Mouse (Mus musculus) CH12.LX (cell line): ENCODE data around the gene Btbd2. TPM values are rescaled to one million over a fixed set of nuclear protein-coding genes. Genes with fewer than 3 reads are reported as not detected.

ENCODE experiments used
- DNase-seq: peaks from one replicate; pipeline ENCODE4 v3.0.0-alpha.2; 2013; ENCODE audit errors: extremely low read depth
- H3K27ac ChIP-seq: 2 replicates; pipeline ENCODE4 v1.5.1; 2012; ENCODE audit warnings: low read depth, mild to moderate bottlenecking, control low read depth, moderate library complexity; ENCODE audit not compliant: insufficient read depth
- H3K27me3 ChIP-seq: replicated peaks from 2 replicates; pipeline ENCODE3; 2012; ENCODE audit warnings: inconsistent platforms
- H3K36me3 ChIP-seq, 2 experiments: replicated peaks in 1 of 2; 2 replicates each; pipeline versions ENCODE3 to v1.6.1; 2012; ENCODE audit warnings: inconsistent platforms in 1 of 2, low read length in 1 of 2, mild to moderate bottlenecking in 1 of 2, mixed read lengths in 1 of 2, moderate library complexity in 1 of 2; ENCODE audit not compliant: control insufficient read depth in 1 of 2, insufficient read depth in 1 of 2
- H3K4me1 ChIP-seq, 2 experiments: 2 replicates each; pipeline ENCODE4 v1.6.1; 2012; ENCODE audit warnings: inconsistent platforms in 1 of 2, moderate library complexity in 1 of 2; ENCODE audit not compliant: insufficient read depth in 2 of 2, control insufficient read depth in 1 of 2
- H3K4me2 ChIP-seq: 2 replicates; pipeline ENCODE4 v1.6.1; 2012; ENCODE audit warnings: low read depth, mild to moderate bottlenecking, control low read depth; ENCODE audit not compliant: poor library complexity, insufficient read depth, severe bottlenecking
- H3K4me3 ChIP-seq, 3 experiments: fragments of 150-350 bp in 1 of 3; sonication (generic) in 1 of 3; replicated peaks in 1 of 3; 2 replicates each; pipeline versions ENCODE3 to v1.5.1; 2011 to 2012; ENCODE audit warnings: low read depth in 2 of 3, low read length in 2 of 3, mild to moderate bottlenecking in 2 of 3, moderate library complexity in 2 of 3, control low read depth in 1 of 3, improper control_type of control experiment in 1 of 3, inconsistent platforms in 1 of 3, mixed read lengths in 1 of 3; ENCODE audit not compliant: poor library complexity in 1 of 3
- H3K79me2 ChIP-seq: replicated peaks from 2 replicates; pipeline ENCODE4 v1.6.1; 2012; ENCODE audit warnings: mild to moderate bottlenecking, moderate library complexity; ENCODE audit not compliant: control insufficient read depth, poor library complexity, insufficient read depth, severe bottlenecking; ENCODE audit errors: extremely low read depth
- H3K9ac ChIP-seq: 2 replicates; pipeline ENCODE4 v1.6.1; 2012; ENCODE audit warnings: low read depth, mild to moderate bottlenecking, control low read depth, moderate library complexity; ENCODE audit not compliant: insufficient read depth
- H3K9me3 ChIP-seq: replicated peaks from 2 replicates; pipeline ENCODE3; 2012; ENCODE audit warnings: low read length, inconsistent platforms, mixed read lengths
- BHLHE40 ChIP-seq: IDR thresholded peaks from 2 replicates; pipeline ENCODE4 v1.6.1; 2011; ENCODE audit warnings: mild to moderate bottlenecking, low read depth, low read length, improper control_type of control experiment
- CTCF ChIP-seq, 2 experiments: IDR thresholded peaks in 1 of 2; conservative IDR thresholded peaks in 1 of 2; 2 replicates each; pipeline ENCODE4 v1.5.1; 2011 to 2012; ENCODE audit warnings: low read depth in 2 of 2, low read length in 2 of 2, improper control_type of control experiment in 1 of 2, inconsistent platforms in 1 of 2, mild to moderate bottlenecking in 1 of 2, moderate library complexity in 1 of 2
- ELF1 ChIP-seq: IDR thresholded peaks from 2 replicates; pipeline ENCODE4 v1.6.1; 2014; ENCODE audit warnings: low read depth, mild to moderate bottlenecking, inconsistent platforms, low read length, improper control_type of control experiment
- GABPA ChIP-seq: IDR thresholded peaks from 2 replicates; pipeline ENCODE4 v1.6.1; 2012; ENCODE audit warnings: low read depth, low read length, improper control_type of control experiment, inconsistent platforms; ENCODE audit not compliant: insufficient replicate concordance
- IRF4 ChIP-seq: IDR thresholded peaks from 2 replicates; pipeline ENCODE4 v1.6.1; 2014; ENCODE audit warnings: low read depth, mild to moderate bottlenecking, inconsistent platforms, low read length, improper control_type of control experiment
- JUND ChIP-seq: conservative IDR thresholded peaks from 2 replicates; pipeline ENCODE4 v1.6.1; 2011; ENCODE audit warnings: low read depth, low read length, improper control_type of control experiment
- KAT2A ChIP-seq: IDR thresholded peaks from 2 replicates; pipeline ENCODE4 v1.6.1; 2012; ENCODE audit warnings: low read length, improper control_type of control experiment, inconsistent platforms; ENCODE audit not compliant: insufficient replicate concordance
- MAZ ChIP-seq: IDR thresholded peaks from 2 replicates; pipeline ENCODE4 v1.6.1; 2012; ENCODE audit warnings: low read depth, mild to moderate bottlenecking, inconsistent platforms, low read length, improper control_type of control experiment, moderate library complexity
- MYC ChIP-seq: IDR thresholded peaks from 2 replicates; pipeline ENCODE4 v1.6.1; 2011; ENCODE audit warnings: low read depth, mild to moderate bottlenecking, improper control_type of control experiment, low read length
- NRF1 ChIP-seq: IDR thresholded peaks from 2 replicates; pipeline ENCODE4 v1.6.1; 2014; ENCODE audit warnings: low read depth, mild to moderate bottlenecking, inconsistent platforms, low read length, improper control_type of control experiment, moderate library complexity
- POLR2A ChIP-seq: IDR thresholded peaks from 2 replicates; pipeline ENCODE4 v1.6.1; 2011; ENCODE audit warnings: low read depth, mild to moderate bottlenecking, improper control_type of control experiment, low read length
- POLR2AphosphoS2 ChIP-seq: IDR thresholded peaks from 2 replicates; pipeline ENCODE4 v1.6.1; 2011; ENCODE audit warnings: low read depth, low read length, improper control_type of control experiment
- RCOR1 ChIP-seq: conservative IDR thresholded peaks from 2 replicates; pipeline ENCODE4 v1.6.1; 2012; ENCODE audit warnings: low read depth, mild to moderate bottlenecking, inconsistent platforms, low read length, improper control_type of control experiment
- TBP ChIP-seq: conservative IDR thresholded peaks from 2 replicates; pipeline ENCODE4 v1.6.1; 2011; ENCODE audit warnings: low read depth, low read length, improper control_type of control experiment
- USF1 ChIP-seq: IDR thresholded peaks from 2 replicates; pipeline ENCODE4 v1.6.1; 2014; ENCODE audit warnings: low read depth, mild to moderate bottlenecking, inconsistent platforms, low read length, improper control_type of control experiment
- ZMIZ1 ChIP-seq: IDR thresholded peaks from 2 replicates; pipeline ENCODE4 v1.6.1; 2012; ENCODE audit warnings: low read depth, mild to moderate bottlenecking, inconsistent platforms, low read length, improper control_type of control experiment
- ZNF384 ChIP-seq: IDR thresholded peaks from 2 replicates; pipeline ENCODE4 v1.6.1; 2012; ENCODE audit warnings: low read depth, low read length, improper control_type of control experiment, inconsistent platforms
- dilution Hi-C: fragments of 300-500 bp; cut with MboI; formaldehyde crosslinking; loops from 2 replicates; pipeline ENCODE4 v1.14.3; 2020; ENCODE audit warnings: low sequenced_read_pairs; ENCODE audit not compliant: extremely low pct_unique_long_range_greater_than_20kb, extremely low pct_ligation_motif_present
- in situ Hi-C: fragments of 300-500 bp; cut with MboI; formaldehyde crosslinking; loops from 3 replicates; pipeline ENCODE4 v1.14.3; 2019; ENCODE audit warnings: low sequenced_read_pairs, low pct_ligation_motif_present, low pct_unique_long_range_greater_than_20kb, mixed read lengths
- polyA plus RNA-seq: library from polyadenylated mRNA; unstranded; fragments of >175 nt; gene quantifications from 2 replicates; pipeline ENCODE4 v1.2.1, GENCODE M21; 2012; ENCODE audit warnings: low read depth; ENCODE audit not compliant: insufficient read length
- total RNA-seq, 2 experiments: library from RNA; depleted of rRNA; stranded (reverse); fragments of 300-350 nt in 1 of 2; fragments of >200 nt in 1 of 2; gene quantifications; 2 replicates each; pipeline ENCODE4 v1.2.3; 2012 to 2014

Btbd2 gene
- total and polyA plus RNA-seq, 3 experiments: 11.1 to 26.2 (median 19.4) TPM

- Histone ChIP-seq H3K4me3 (no peak overlapping the region), H3K9ac (no peak overlapping the region), H3K36me3 (peaks cover 74 to 95% of the 10 kb centered on the region in 2 experiments), H3K4me1 (peaks cover 2 to 12% of the 10 kb centered on the region in 2 experiments; a peak in 2 of 4 replicates), H3K27me3 (no peaks in the 10 kb centered on the region), H3K79me2 (peaks cover 7% of the 10 kb centered on the region; the same call in 1 of the 2 replicates), H3K4me2 (no peak overlapping the region), H3K9me3 (no peaks in the 10 kb centered on the region), H3K27ac (no peak overlapping the region)
- TF ChIP-seq MAZ (no peak), ZMIZ1 (no peak), USF1 (no peak), IRF4 (no peak), ZNF384 (no peak), BHLHE40 (no peak), POLR2A (no peak), MYC (no peak), RCOR1 (no peak), NRF1 (no peak), GABPA (no peak), TBP (no peak), ELF1 (no peak), KAT2A (no peak)
- dilution Hi-C loops (no loop called here), in situ Hi-C loops (no loop called here)
- DNase-seq: no peak
Observed at GRCm38 (mm10) chr10:80635345-80635744, 21.5 kb downstream of the Btbd2 start.

- no peak overlapping the region for H3K4me2 ChIP-seq
- no peaks in the 10 kb centered on the region for H3K9me3 ChIP-seq
- H3K27ac ChIP-seq: no peak overlapping the region
- no peak overlapping the region for H3K9ac ChIP-seq
- in situ Hi-C loops: no loop called here
- H3K36me3 ChIP-seq: peaks cover 20 to 89% of the 10 kb centered on the region in 2 experiments
- H3K4me3 ChIP-seq: no peak overlapping the region
- H3K79me2 ChIP-seq: peaks cover 29% of the 10 kb centered on the region
- no peaks in the 10 kb centered on the region for H3K27me3 ChIP-seq
- dilution Hi-C loops: no loop called here
- TF ChIP-seq JUND (no peak), KAT2A (no peak), MYC (no peak), BHLHE40 (no peak), ZNF384 (no peak), POLR2AphosphoS2 (no peak), CTCF (conservative IDR thresholded peaks at IDR 0.05 in 1 of 2, IDR thresholded peaks at IDR 0.05 in 1 of 2; ENCODE audit: low read depth in 2 of 2, low read length in 2 of 2) (no peak), GABPA (no peak)
- DNase-seq: no peak
- H3K4me1 ChIP-seq: peaks cover 28 to 56% of the 10 kb centered on the region in 2 experiments
Observed at GRCm38 (mm10) chr10:80628925-80629324, 27.9 kb downstream of the Btbd2 start.
